Mouse (Mus musculus) inflammation-experienced regulatory T-cells (primary cell): ENCODE results near the gene Hic1. TPM values are rescaled to one million over a fixed set of nuclear protein-coding genes. Genes with fewer than 3 reads are reported as not detected.

Experiments
- polyA plus RNA-seq, 2 experiments: library from polyadenylated mRNA; unstranded; fragments of 100-300 nt; shearing (Covaris generic); gene quantifications; one replicate each; pipeline ENCODE4 v1.2.1; 2017

Hic1 gene
- polyA plus RNA-seq: 1 to 10 TPM; 5.2 to 5.9 TPM

DNA sequence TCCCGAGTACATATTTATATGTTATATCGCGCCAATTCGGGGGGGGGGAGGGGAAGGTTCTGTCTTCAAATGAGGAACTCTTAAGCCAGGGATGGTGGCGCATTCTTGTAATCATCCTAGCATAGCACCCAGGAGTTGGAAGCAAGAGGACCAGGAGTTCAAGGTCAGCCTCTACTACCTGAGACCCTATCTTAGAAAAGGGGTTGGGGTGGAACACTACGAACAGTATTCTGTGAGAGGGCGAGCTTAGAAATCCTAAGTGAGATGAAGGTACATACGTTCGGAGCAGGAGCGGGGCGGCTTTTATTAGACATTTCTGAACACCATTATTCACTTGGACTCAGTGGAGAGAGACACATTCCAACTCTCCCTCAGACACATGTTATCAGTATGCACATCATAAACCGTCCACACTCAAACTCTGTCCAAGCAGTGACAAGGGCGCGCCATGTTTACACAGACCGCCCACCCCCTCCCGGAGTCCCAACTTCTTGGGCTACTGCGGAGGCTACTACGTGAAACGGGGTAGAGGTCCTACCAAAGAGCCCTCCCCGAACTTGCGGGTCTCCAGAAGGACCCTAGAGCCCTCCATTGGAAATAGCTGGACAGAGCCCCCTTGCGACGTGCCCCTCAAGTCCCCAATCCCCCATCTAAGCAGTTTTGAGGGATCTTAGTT, at the start of gene Hic1:
Hic1 (minus strand) TSS at position 115 of the 676 bp plus-strand sequence.

DNA sequence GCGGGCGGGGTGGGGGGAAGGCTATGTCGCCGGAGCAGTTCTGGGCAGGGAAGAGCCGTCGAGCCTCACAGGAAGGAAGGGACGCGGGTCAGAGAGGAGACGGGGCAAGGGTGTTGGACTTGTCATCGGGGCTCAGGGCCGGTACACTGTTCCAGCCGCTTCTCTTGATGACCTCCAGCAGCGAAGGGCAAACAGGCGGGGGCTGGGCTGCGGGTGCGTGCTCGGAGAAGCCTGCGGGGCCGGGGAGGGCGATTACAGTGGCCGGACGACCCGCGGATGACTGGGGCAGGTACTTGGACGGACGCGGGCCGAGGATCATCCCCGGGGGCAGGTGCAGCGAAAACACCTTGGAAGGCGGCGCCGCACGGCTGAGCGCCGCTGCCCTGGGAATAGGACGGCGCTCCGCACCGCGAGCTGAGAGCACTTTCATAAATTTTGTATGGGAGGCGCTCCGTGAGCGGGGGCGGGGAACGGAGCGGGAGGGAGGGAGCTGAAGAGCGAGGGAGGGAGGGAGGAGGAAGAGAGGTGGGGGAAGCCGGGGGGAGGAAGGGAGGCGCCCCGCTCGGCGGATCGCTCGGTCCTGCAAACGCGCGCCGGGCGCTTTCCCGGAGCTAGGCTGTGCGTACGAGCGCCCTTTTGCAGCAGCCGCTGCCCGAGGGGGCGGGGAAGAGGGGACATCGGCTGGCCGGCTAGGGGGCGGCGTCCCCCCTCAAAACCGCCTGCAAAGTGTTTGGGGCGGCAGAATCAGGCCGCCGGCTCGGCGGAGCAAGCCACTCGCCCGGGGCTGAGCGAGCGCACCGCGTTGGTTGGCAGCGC, 24.1 kb upstream of the Hic1 start, which contains the start of gene Rtn4rl1:
Rtn4rl1 (plus strand) TSS at position 528 of the 816 bp plus-strand sequence.

DNA sequence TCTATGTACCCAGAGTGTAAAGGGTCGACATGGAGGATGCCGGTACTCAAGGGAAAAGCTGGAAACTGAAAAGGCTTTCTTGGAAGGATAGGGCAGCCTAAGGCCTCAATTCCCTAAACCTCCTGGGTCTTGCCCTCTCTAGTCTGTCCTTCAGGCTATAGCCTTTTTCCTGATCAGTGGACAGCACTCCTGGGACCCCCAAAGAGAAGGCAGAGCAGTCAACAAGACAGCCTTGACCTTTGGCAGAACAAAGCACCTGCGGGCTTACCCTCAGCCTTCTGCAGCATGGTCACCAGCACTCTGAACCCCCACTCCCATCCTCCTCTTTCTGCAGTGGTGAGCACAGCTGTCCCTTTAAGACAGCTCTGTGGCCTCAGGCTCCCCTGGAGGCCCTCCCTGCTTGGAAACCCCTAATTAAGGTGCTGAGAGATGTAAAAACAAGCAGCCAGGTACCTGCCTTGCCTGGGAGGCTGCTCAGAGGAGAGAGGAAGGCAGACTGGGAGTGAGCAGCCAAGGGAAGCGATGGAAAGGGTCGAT, 21.7 kb upstream of the Hic1 start, which contains the start of gene Dph1:
Dph1 (minus strand) TSS at position 337 of the 537 bp plus-strand sequence.

DNA sequence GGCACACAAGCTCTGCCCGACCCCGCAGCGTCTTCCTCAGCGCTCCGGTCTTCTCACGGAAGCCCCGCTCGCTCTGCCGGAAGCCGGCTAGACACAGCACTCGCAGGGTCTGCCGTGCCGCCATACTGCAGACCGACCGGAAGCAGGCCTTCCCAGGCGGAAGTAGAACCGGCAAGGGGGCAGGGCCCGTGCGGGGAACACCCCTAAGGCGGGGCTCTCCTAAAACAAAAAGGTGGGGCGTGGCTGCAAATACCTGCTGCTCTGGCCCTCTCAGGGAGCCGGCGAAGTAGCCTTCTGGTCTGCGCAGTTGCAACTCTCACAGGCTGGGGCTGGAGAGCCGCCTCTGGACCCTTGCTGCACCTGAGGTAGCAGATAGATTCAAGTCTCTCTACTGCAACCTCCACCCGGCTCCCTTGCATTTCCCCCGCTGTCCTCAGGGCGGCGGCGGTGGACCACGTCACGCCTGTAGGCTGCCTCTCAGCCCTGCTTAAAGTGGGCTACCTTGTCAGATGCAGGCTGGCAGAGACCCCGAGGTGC, 9.4 kb upstream of the Hic1 start, which contains the start of gene Ovca2:
Ovca2 (minus strand) TSS at position 164 of the 537 bp plus-strand sequence.

Other genes starting within 250 kb of the Hic1 start
- 10 to 100 TPM; 29.7 to 32.8 TPM for gene Smg6, start 243.7 kb downstream of the Hic1 start, polyA plus RNA-seq
- gene Srr, start 243.6 kb downstream of the Hic1 start, polyA plus RNA-seq: 1 to 10 TPM; 7.2 to 7.8 TPM
- gene Ovca2, start 9.3 kb upstream of the Hic1 start, polyA plus RNA-seq: 10 to 100 TPM; 23.8 to 30.2 TPM
- gene Dph1, start 21.7 kb upstream of the Hic1 start, polyA plus RNA-seq: 10 to 100 TPM; 17.2 to 21.0 TPM
- gene Rtn4rl1, start 24.3 kb upstream of the Hic1 start, polyA plus RNA-seq: 10 to 100 TPM in 1 of 2 experiments, 1 to 10 TPM in 1; 8.6 to 31.7 TPM
- gene Rpa1, start 178.8 kb upstream of the Hic1 start, polyA plus RNA-seq: 100 to 1,000 TPM; 121 to 135 TPM
- gene Smyd4, start 178.9 kb upstream of the Hic1 start, polyA plus RNA-seq: 10 to 100 TPM; 14.2 to 19.9 TPM